Mouse (Mus musculus) embryo, embryonic 10 days (tissue): Measurements from ENCODE around the gene Anapc11.
"Not testable (repeated sequence)": the region's sequence is repeated elsewhere in the genome, so short reads cannot be mapped to it uniquely, and the experiment has no call there.

Experiments
- DNase-seq: peaks from one replicate; pipeline ENCODE4 v3.0.0-alpha.2; 2015; ENCODE audit warnings: low spot score

The Anapc11 gene

GRCm38 (mm10) chr11:120575046-120575445 lies 23.2 kb upstream of the Anapc11 start:
- DNase-seq: no peak

GRCm38 (mm10) chr11:120575940-120576339 lies 22.3 kb upstream of the Anapc11 start:
- DNase-seq: no peak

- DNase-seq: no peak
These were observed 21.7 kb upstream of the Anapc11 start for GRCm38 (mm10) chr11:120576365-120576981.

- peak; percentile 58 for DNase-seq
These were observed 20.8 kb upstream of the Anapc11 start for GRCm38 (mm10) chr11:120577211-120578023.

GRCm38 (mm10) chr11:120578024-120578693 lies 20.1 kb upstream of the Anapc11 start:
- DNase-seq: no peak

GRCm38 (mm10) chr11:120578694-120579243 lies 19.5 kb upstream of the Anapc11 start:
- no peak for DNase-seq

GRCm38 (mm10) chr11:120579316-120580107 lies 18.7 kb upstream of the Anapc11 start:
- peak; percentile 78 for DNase-seq

GRCm38 (mm10) chr11:120580190-120580589 lies 18.0 kb upstream of the Anapc11 start:
- DNase-seq: no peak

GRCm38 (mm10) chr11:120580871-120581331 lies 17.3 kb upstream of the Anapc11 start:
- peak; percentile 40 for DNase-seq

GRCm38 (mm10) chr11:120581490-120582267 lies 16.5 kb upstream of the Anapc11 start, which contains the start of gene Arhgdia:
Gene Arhgdia, minus strand, starts transcription at chr11:120581624.
- peak; percentile 90 for DNase-seq

- peak; percentile 43 for DNase-seq
These were observed 15.8 kb upstream of the Anapc11 start for GRCm38 (mm10) chr11:120582268-120582981.

GRCm38 (mm10) chr11:120582982-120583293 lies 15.3 kb upstream of the Anapc11 start:
- not testable (repeated sequence) for DNase-seq

- no peak for DNase-seq
These were observed 14.3 kb upstream of the Anapc11 start for GRCm38 (mm10) chr11:120583937-120584336.

GRCm38 (mm10) chr11:120588531-120588930 lies 9.7 kb upstream of the Anapc11 start:
- DNase-seq: no peak

GRCm38 (mm10) chr11:120597240-120598235 lies 683 bp upstream of the Anapc11 start:
- no peak for DNase-seq

GRCm38 (mm10) chr11:120598990-120599549 lies 849 bp downstream of the Anapc11 start:
- DNase-seq: no peak

GRCm38 (mm10) chr11:120600716-120601115 lies 2.5 kb downstream of the Anapc11 start:
- no peak for DNase-seq

GRCm38 (mm10) chr11:120603545-120603944 lies 5.3 kb downstream of the Anapc11 start:
- DNase-seq: no peak

GRCm38 (mm10) chr11:120605667-120606066 lies 7.4 kb downstream of the Anapc11 start:
- no peak for DNase-seq
